Mouse (Mus musculus) ES-Bruce4 (cell line): ENCODE data around the gene Sptbn2.

ENCODE experiments used
- CTCF ChIP-seq: IDR thresholded peaks from one replicate; pipeline ENCODE4 v1.8.1; 2011; ENCODE audit warnings: low read depth, low read length
- EP300 ChIP-seq: IDR thresholded peaks from 2 replicates; pipeline ENCODE4 v1.6.1; 2011; ENCODE audit warnings: low read depth, low read length; ENCODE audit not compliant: insufficient read depth

DNA sequence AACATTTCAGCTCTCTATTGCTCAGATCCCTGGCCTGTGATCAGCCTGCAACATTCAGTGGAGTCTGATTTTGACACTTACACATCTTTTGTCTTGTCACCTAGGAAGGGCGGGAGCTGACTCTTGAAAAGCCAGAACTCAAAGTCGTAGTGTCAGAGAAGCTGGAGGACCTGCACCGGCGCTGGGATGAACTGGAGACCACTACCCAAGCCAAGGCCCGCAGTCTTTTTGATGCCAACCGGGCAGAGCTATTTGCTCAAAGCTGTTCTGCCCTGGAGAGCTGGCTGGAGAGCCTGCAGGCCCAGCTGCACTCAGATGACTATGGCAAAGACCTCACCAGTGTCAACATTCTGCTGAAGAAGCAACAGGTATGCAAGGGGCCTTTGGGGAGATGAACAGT is 31.3 kb downstream of the Sptbn2 start:
- TF ChIP-seq EP300 (no peak), CTCF (no peak)
